Mouse (Mus musculus) R1 (cell line): Measurements from ENCODE around the gene Iqsec1.
A peak's percentile ranks its signal among the peaks of the same experiment; 100 is the strongest.

Source experiments
- DNase-seq: peaks from one replicate; pipeline ENCODE4 v3.0.0-alpha.2; 2018; ENCODE audit warnings: low read depth, low spot score

Gene Iqsec1

DNA sequence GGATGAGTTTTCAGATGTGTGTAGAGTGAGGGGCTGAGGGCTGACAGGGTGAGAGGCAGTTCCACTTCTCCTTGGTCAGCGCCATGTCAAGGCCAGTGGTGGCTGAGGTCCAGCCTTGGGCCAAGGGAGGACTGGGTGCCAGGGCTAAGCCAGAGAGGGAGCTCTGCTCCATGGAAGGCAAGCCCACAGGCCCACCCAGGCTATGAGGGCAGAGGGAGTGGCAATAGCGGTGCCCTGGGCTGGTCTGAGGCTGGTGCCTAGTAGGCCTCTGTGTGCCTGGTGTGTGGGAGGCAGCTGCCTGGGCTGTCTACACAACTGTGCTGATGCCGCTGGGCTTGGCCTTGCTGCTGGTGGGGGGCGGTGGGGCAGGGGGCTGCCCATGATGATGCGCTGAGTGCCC is 326.3 kb downstream of the Iqsec1 start:
- DNase-seq, result no peak

DNA sequence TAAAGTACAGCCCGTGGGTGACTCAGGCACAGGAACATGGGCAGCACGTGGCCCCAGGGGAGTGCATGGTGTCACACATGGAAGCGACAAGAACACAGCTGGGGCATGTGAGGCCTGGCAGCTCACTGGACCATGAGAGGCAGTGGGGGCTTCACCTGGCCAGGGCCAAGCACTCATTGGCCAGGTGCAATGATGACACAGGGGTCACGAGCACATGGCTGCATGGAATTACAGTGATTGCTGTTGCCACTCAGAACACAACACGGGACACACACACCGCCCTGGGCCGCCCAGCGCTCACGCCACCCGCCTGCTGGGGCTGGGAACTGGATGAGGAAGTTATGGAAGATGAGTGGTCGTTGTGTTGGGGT is 327.5 kb downstream of the Iqsec1 start:
- peak; percentile 48 for DNase-seq

GRCm38 (mm10) chr6:90660398-90661028 is 328.0 kb downstream of the Iqsec1 start:
- no peak for DNase-seq

DNA sequence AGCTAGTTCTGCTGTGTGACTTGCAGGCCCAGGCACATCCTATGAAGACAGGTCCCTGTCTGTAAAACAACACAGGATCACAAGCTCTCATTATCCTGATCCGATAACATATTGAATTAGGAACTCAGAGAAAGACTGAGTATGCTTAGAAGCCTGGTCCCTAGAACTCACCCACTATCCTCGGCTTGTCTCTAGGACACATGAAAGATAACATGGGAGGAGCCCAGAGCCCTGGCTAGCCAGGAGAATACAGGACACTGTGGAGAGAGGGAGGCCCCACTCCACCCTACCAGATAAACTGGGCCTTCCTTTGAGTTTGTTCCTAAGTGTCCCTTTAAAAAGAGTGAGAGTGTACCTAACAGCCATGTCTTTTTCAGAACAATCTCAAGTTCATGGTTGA is 328.6 kb downstream of the Iqsec1 start:
- DNase-seq, result no peak

GRCm38 (mm10) chr6:90656344-90656850 is 332.1 kb downstream of the Iqsec1 start:
- peak; percentile 25 for DNase-seq

GRCm38 (mm10) chr6:90653736-90654135 is 334.7 kb downstream of the Iqsec1 start:
- peak; percentile 53 for DNase-seq

DNA sequence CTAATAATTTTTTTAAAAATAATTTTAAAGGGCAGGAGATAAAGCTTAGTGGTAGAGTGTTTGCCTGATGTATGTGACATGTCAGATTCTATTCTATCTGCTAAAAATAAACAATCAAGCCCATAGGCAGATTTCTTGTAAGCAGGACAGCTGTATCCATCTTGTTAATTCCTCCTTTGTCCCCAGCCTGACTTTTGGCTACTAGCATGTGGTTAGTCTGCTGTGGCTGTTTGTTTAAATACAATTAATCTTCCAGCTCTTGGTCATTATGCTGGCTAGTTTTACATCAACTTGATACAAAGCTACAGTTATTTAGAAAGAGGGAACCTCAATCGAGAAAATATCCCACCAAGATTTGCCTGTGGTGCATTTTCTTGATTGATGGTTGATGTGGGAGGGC is 337.9 kb downstream of the Iqsec1 start:
- DNase-seq, result no peak

GRCm38 (mm10) chr6:90649279-90649678 is 339.2 kb downstream of the Iqsec1 start:
- no peak for DNase-seq

DNA sequence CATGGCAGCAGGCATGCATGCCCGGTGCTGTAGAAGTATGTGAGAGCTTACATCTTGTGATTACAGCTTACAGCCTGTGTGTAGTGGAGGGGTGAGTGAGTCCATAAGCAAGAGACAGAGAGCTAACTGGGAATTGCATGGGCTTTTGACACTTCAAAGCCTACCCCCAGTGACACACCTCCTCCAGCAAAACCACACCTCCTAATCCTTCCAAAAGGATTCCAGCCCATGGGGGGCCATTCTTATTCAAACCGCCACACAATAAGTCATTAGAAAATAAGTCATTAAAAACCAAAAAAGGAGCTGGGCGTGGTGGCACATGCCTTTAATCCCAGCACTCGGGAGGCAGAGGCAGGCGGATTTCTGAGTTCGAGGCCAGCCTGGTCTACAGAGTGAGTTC is 340.1 kb downstream of the Iqsec1 start:
- DNase-seq, result peak; percentile 81

GRCm38 (mm10) chr6:90644965-90645364 is 343.5 kb downstream of the Iqsec1 start:
- no peak for DNase-seq

DNA sequence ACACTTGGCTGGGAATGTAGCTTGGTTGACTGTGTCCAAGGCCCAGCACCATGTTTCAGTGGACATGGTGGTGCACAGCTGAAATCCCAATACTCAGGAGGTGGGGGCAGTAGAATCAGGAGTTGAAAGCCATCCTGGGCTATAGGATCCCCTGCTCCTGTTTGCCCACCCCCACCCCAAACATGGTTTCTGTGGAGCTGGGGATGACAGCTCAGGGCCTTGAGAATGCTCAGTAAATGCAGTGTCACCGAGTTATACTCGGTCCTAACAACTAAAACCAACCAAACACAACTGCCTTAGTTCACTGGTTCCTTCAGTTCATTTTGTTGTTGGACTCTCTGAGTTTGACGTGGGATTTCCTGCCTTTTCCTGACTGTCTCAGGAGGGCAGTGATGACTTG is 345.4 kb downstream of the Iqsec1 start:
- DNase-seq, result no peak

DNA sequence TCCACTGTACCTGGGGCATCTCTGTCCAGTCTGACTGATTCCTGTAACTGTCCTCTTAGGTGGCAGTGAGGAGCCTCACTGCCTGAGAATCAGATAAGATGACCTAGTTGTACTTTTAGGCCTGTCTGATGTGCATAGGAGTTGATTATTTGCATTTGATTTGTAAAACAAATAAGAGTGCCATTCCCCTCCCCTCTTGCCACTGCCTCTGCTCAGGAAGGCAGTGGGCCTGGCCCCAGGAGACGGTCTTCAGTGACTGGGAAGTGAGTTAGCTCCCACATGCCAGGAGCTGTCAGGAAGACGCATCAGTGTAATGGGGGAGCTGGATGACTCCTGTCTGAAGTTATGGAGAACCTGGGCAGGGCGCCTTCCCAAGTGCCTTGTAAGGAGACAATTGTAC is 352.9 kb downstream of the Iqsec1 start:
- peak; percentile 61 for DNase-seq

- DNase-seq, result peak; percentile 69
Observed at GRCm38 (mm10) chr6:90635081-90635480, 353.4 kb downstream of the Iqsec1 start.

GRCm38 (mm10) chr6:90632526-90632925 is 356.0 kb downstream of the Iqsec1 start:
- peak; percentile 44 for DNase-seq

- DNase-seq, result no peak
Observed at GRCm38 (mm10) chr6:90630427-90630826, 358.1 kb downstream of the Iqsec1 start.

- DNase-seq, result peak; percentile 67
Observed at GRCm38 (mm10) chr6:90629506-90629905, 359.0 kb downstream of the Iqsec1 start.

DNA sequence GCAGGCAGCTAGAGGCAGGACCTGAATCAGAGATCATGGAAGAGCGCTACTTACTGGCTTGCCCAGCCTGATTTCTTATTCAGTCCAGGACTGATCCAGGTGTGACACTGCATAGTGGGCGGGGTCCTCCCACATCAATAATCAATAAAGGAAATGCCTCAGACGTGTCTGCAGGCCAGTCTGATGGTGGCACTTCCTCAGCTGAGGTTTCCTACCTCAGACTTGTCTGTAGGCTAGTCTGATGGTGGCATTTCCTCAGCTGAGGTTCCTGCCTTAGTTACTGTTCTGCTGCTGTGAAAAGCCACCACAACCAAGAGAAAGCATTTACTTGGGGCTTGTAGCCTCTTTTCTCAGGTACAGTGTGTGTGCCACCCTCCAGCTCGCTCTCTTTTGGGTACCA is 360.9 kb downstream of the Iqsec1 start:
- no peak for DNase-seq

GRCm38 (mm10) chr6:90625207-90625994 is 363.1 kb downstream of the Iqsec1 start:
- DNase-seq, result peak; percentile 22

DNA sequence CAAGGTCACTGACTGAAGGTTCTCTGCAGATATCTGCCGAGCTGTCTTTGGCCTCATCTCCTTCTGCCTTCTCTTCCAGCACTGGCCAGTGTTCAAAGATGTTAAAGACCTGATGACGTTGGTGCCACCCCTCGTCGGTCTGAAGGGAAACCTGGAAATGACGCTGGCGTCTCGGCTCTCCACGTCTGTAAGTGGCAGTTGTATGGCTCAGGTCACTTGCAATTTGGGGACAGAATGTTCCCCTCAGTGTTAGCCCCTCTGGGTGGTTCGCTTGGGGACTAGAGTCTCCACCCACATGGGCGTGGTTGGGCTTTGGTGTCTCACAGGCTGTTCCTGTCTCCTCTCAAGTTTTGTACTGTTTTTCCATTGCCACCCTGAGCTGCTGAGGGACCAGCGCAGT is 363.8 kb downstream of the Iqsec1 start:
- DNase-seq, result no peak

DNA sequence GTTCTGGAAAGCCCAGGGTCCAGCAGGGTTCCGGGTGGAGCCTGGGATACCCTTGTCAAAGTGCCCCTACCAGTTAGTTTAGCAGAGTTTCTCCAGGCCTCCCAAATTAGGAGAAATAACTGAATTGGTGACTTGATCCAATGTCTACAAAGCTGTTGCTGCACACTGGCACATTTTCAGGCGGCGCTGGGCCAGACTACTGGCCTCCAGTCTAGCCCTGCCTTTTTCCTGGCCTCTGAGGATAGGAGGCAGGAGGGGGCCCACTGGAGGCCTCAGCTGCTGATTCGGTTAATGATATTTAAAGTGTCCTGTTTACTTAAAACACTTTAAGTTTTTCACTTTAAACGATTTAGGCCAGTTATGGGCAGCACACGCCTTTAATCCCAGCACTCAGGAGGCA is 364.3 kb downstream of the Iqsec1 start:
- DNase-seq, result no peak

DNA sequence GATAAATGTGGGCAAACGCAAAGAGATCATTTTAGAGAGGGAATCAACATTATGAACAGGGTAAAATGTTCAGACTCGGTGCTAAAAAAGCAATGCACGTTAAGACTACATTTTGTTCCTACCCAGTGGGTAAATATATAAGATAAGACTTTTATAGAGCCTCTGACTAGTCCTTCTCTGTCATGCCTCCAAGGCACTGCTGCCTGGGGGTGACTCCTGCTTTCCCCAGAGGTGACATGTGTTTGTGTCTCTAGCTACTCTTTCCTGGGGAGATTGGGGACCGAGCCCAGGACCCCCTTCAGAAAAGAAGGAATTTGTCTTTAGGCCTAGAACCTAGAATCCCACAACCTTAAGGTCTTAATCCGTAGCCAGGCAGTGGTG is 365.0 kb downstream of the Iqsec1 start:
- DNase-seq, result no peak

- no peak for DNase-seq
Observed at GRCm38 (mm10) chr6:90622758-90623455, 365.6 kb downstream of the Iqsec1 start.

DNA sequence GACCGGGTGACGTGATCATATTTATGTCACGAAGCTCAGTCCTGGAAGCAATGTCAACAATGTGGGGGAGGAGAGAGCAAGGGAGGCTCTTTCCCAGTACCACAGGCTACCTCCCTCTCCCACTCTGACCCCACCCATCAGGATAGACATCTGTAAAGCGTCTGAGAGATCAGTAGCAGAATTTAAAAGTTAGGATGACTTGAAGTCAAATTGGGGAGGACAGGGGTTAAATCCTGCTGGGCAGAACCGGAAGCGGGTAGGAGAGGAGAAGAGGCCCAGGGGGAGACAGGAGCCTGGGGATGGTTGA is 366.9 kb downstream of the Iqsec1 start:
- no peak for DNase-seq
